Mouse (Mus musculus) small intestine, adult 2 months (tissue): ENCODE data around the gene Spi1.

ENCODE experiments used
- CTCF ChIP-seq: fragments of 200-500 bp; IDR thresholded peaks from 2 replicates; pipeline ENCODE4 v1.5.1; 2012; ENCODE audit warnings: low read depth, mild to moderate bottlenecking, control low read depth, inconsistent platforms, low read length, moderate library complexity, mixed read lengths; ENCODE audit not compliant: insufficient replicate concordance, insufficient read length; ENCODE audit errors: extremely low read depth
- POLR2A ChIP-seq: fragments of 200-500 bp; IDR thresholded peaks from 2 replicates; pipeline ENCODE4 v1.6.1; 2012; ENCODE audit warnings: low read depth, mild to moderate bottlenecking, control low read depth, inconsistent platforms, low read length, moderate library complexity

GRCm38 (mm10) chr2:91058435-91058834 lies 23.8 kb upstream of the Spi1 start:
- no peak for TF ChIP-seq CTCF
- no peak for TF ChIP-seq POLR2A
